Mouse (Mus musculus) stomach, embryonic 16.5 days (tissue): ENCODE measurements around the gene Gm21762. TPM values are rescaled to one million over a fixed set of nuclear protein-coding genes. Genes with fewer than 3 reads are reported as not detected.
A peak's percentile ranks its signal among the peaks of the same experiment; 100 is the strongest.
"Not testable (repeated sequence)": the region's sequence is repeated elsewhere in the genome, so short reads cannot be mapped to it uniquely, and the experiment has no call there.

Experiments used
- ATAC-seq: fragments of 200-750 bp; cut with Nextera tagmentation; 2 replicates; pipeline ENCODE4 v1.8.0; 2017; ENCODE audit warnings: moderate number of reproducible peaks, moderate TSS enrichment; ENCODE audit not compliant: insufficient read depth, low FRiP score
- H3K27ac ChIP-seq: fragments of 300-500 bp; sonication (generic); 2 replicates; pipeline ENCODE4 v1.5.1; 2014; ENCODE audit warnings: low read length
- H3K27me3 ChIP-seq: fragments of 300-500 bp; sonication (generic); 2 replicates; pipeline ENCODE4 v1.6.1; 2014; ENCODE audit warnings: low read length, control low read depth, mixed read lengths; ENCODE audit not compliant: control insufficient read depth, insufficient read depth
- H3K36me3 ChIP-seq: fragments of 300-500 bp; sonication (generic); 2 replicates; pipeline ENCODE4 v1.6.1; 2014; ENCODE audit warnings: low read length; ENCODE audit not compliant: control insufficient read depth, insufficient read depth
- H3K4me1 ChIP-seq: fragments of 300-500 bp; sonication (generic); 2 replicates; pipeline ENCODE4 v1.6.1; 2014; ENCODE audit warnings: low read length, control low read depth, mixed read lengths; ENCODE audit not compliant: control insufficient read depth, insufficient read depth
- H3K4me2 ChIP-seq: fragments of 300-500 bp; sonication (generic); 2 replicates; pipeline ENCODE4 v1.6.1; 2014; ENCODE audit warnings: low read depth, low read length, mixed read lengths
- H3K4me3 ChIP-seq: fragments of 300-500 bp; sonication (generic); replicated peaks from 2 replicates; pipeline ENCODE4 v1.5.1; 2014; ENCODE audit warnings: mild to moderate bottlenecking, low read length
- H3K9ac ChIP-seq: fragments of 300-500 bp; sonication (generic); 2 replicates; pipeline ENCODE4 v1.6.1; 2014; ENCODE audit warnings: low read length
- H3K9me3 ChIP-seq: fragments of 300-500 bp; sonication (generic); replicated peaks from 2 replicates; pipeline ENCODE4 v1.6.1; 2016; ENCODE audit warnings: low read length, control low read depth; ENCODE audit not compliant: control insufficient read depth
- WGBS: fragments of 180-500 bp; shearing (Covaris S2); extraction: QIAGEN DNeasy Blood & Tissue Kit; methylation state at CpG from one replicate; pipeline ENCODE4 v1.1.7; 2014; 5-methylcytosine and 5-hydroxymethylcytosine counted together
- polyA plus RNA-seq: library from polyadenylated mRNA; unstranded; fragments of >200 nt; fragmentation: Nextera tagmentation; extraction: Ambion mirVana; gene quantifications from 2 replicates; pipeline ENCODE4 v1.2.1, GENCODE M21; 2015

Gm21762 gene
- not detected in 2 replicates for polyA plus RNA-seq

GRCm38 (mm10) chr13:120215847-120216246, at the start of gene Gm21762:
Gene Gm21762, minus strand, starts transcription at chr13:120215947.
- not testable (repeated sequence) for ATAC-seq, H3K4me3 ChIP-seq, H3K9ac ChIP-seq, H3K36me3 ChIP-seq, H3K4me2 ChIP-seq, H3K9me3 ChIP-seq, H3K4me1 ChIP-seq, H3K27ac ChIP-seq, H3K27me3 ChIP-seq
- WGBS, result no CpG with 5 or more reads among the region's 2 CpGs

- ATAC-seq, H3K27me3 ChIP-seq, H3K4me2 ChIP-seq, H3K4me3 ChIP-seq, H3K9me3 ChIP-seq, H3K4me1 ChIP-seq, H3K27ac ChIP-seq, H3K9ac ChIP-seq, H3K36me3 ChIP-seq: not testable (repeated sequence)
- 88% methylated on average over 2 of the region's 2 CpGs for WGBS
Measured at GRCm38 (mm10) chr13:120262870-120263269, 47.1 kb upstream of the Gm21762 start, which contains the start of gene AF067061. Gene AF067061, plus strand, starts transcription at chr13:120263114.

- not testable (repeated sequence) for H3K4me1 ChIP-seq, H3K9ac ChIP-seq, H3K27ac ChIP-seq, H3K36me3 ChIP-seq, H3K27me3 ChIP-seq, ATAC-seq, H3K9me3 ChIP-seq, H3K4me3 ChIP-seq, H3K4me2 ChIP-seq
- WGBS, result 62% methylated on average over 3 of the region's 3 CpGs
Measured at GRCm38 (mm10) chr13:120259718-120260117, 44.0 kb upstream of the Gm21762 start.

GRCm38 (mm10) chr13:120258817-120259658, 43.3 kb upstream of the Gm21762 start:
- 80% methylated on average over 3 of the region's 3 CpGs for WGBS

GRCm38 (mm10) chr13:120251208-120251924, 35.6 kb upstream of the Gm21762 start:
- WGBS, result 73% methylated on average over 2 of the region's 3 CpGs
- not testable (repeated sequence) for H3K36me3 ChIP-seq, H3K4me1 ChIP-seq, H3K9me3 ChIP-seq, H3K4me2 ChIP-seq, H3K27me3 ChIP-seq, H3K27ac ChIP-seq, H3K9ac ChIP-seq, H3K4me3 ChIP-seq, ATAC-seq

More at GRCm38 (mm10) chr13:120258817-120259658, 43.3 kb upstream of the Gm21762 start:
- ATAC-seq, H3K36me3 ChIP-seq, H3K27me3 ChIP-seq, H3K4me1 ChIP-seq, H3K9ac ChIP-seq, H3K4me3 ChIP-seq, H3K4me2 ChIP-seq, H3K27ac ChIP-seq, H3K9me3 ChIP-seq: not testable (repeated sequence)

- not testable (repeated sequence) for H3K9ac ChIP-seq, H3K4me1 ChIP-seq, H3K4me2 ChIP-seq, ATAC-seq, H3K27me3 ChIP-seq, H3K9me3 ChIP-seq, H3K4me3 ChIP-seq, H3K27ac ChIP-seq, H3K36me3 ChIP-seq
Measured at GRCm38 (mm10) chr13:120238811-120239210, 23.1 kb upstream of the Gm21762 start, which contains the start of gene Gm21731. Gene Gm21731, plus strand, starts transcription at chr13:120239111.

GRCm38 (mm10) chr13:120232447-120233049, 16.8 kb upstream of the Gm21762 start:
- WGBS, result 72% methylated on average over 13 of the region's 25 CpGs
- not testable (repeated sequence) for H3K36me3 ChIP-seq, H3K27me3 ChIP-seq, H3K4me3 ChIP-seq, H3K9me3 ChIP-seq, H3K9ac ChIP-seq, ATAC-seq, H3K4me2 ChIP-seq, H3K27ac ChIP-seq, H3K4me1 ChIP-seq

GRCm38 (mm10) chr13:120231798-120232197, 16.1 kb upstream of the Gm21762 start:
- H3K27me3 ChIP-seq, H3K36me3 ChIP-seq, H3K9me3 ChIP-seq, H3K4me2 ChIP-seq, H3K4me3 ChIP-seq, H3K4me1 ChIP-seq, H3K27ac ChIP-seq, H3K9ac ChIP-seq: not testable (repeated sequence)
- WGBS, result 95% methylated on average over 17 of the region's 17 CpGs
- peak; percentile 47; the same call in 1 of the 2 replicates for ATAC-seq
